Mouse (Mus musculus): ENCODE results near the gene Sprr4. TPM values are rescaled to one million over a fixed set of nuclear protein-coding genes. Genes with fewer than 3 reads are reported as not detected.
"Not testable (repeated sequence)": the region's sequence is repeated elsewhere in the genome, so short reads cannot be mapped to it uniquely, and the experiment has no call there.

Gene Sprr4
- not detected in 2 replicates for polyA plus RNA-seq (2014; fragmentation: Nextera tagmentation; extraction: Ambion mirVana)

GRCm38 (mm10) chr3:92500393-92500792 is at the start of gene Sprr4:
Sprr4 (minus strand) TSS chr3:92500493.
- H3K9ac ChIP-seq (replicated peaks; ENCODE audit: low read depth, low read length): no peak within 1 kb of the TSS
- no peak within 1 kb of the TSS for H3K27ac ChIP-seq (ENCODE audit: low read length)
- H3K36me3 ChIP-seq (ENCODE audit: control insufficient read depth, insufficient read depth, low read length): no peaks in the 10 kb centered on the region
- no peaks in the 10 kb centered on the region for H3K4me1 ChIP-seq (ENCODE audit: control insufficient read depth, insufficient read depth, low read length)
- no peak within 1 kb of the TSS for H3K4me3 ChIP-seq (ENCODE audit: low read depth, low read length)
- 76% methylated on average over 1 of the region's 1 CpGs for WGBS
- H3K4me2 ChIP-seq (replicated peaks; ENCODE audit: low read depth, low read length): no peak within 1 kb of the TSS
- no peaks in the 10 kb centered on the region for H3K9me3 ChIP-seq (ENCODE audit: control insufficient read depth, low read depth, low read length)
- ATAC-seq (ENCODE audit: insufficient number of reproducible peaks, insufficient read depth, low FRiP score, low read depth): no peak
- H3K27me3 ChIP-seq (ENCODE audit: control insufficient read depth, insufficient read depth, low read length): no peaks in the 10 kb centered on the region

- Histone ChIP-seq H3K4me1 (ENCODE audit: control insufficient read depth, insufficient read depth, low read length) (no peaks in the 10 kb centered on the region), H3K4me2 (replicated peaks; ENCODE audit: low read depth, low read length) (no peak within 1 kb of the TSS), H3K27ac (ENCODE audit: low read length) (no peak within 1 kb of the TSS), H3K27me3 (ENCODE audit: control insufficient read depth, insufficient read depth, low read length) (no peaks in the 10 kb centered on the region), H3K36me3 (ENCODE audit: control insufficient read depth, insufficient read depth, low read length) (no peaks in the 10 kb centered on the region), H3K9me3 (ENCODE audit: control insufficient read depth, low read depth, low read length) (no peaks in the 10 kb centered on the region), H3K9ac (replicated peaks; ENCODE audit: low read depth, low read length) (no peak within 1 kb of the TSS), H3K4me3 (ENCODE audit: low read depth, low read length) (no peak within 1 kb of the TSS)
- ATAC-seq (ENCODE audit: insufficient number of reproducible peaks, insufficient read depth, low FRiP score, low read depth): no peak
- 85% methylated on average over 3 of the region's 3 CpGs for WGBS
These were observed 34.1 kb upstream of the Sprr4 start, which contains the start of gene 2310046K23Rik for GRCm38 (mm10) chr3:92534411-92534810. 2310046K23Rik (minus strand) TSS chr3:92534511.

GRCm38 (mm10) chr3:92512325-92512724 is 12.0 kb upstream of the Sprr4 start:
- no peaks in the 10 kb centered on the region for H3K36me3 ChIP-seq (ENCODE audit: control insufficient read depth, insufficient read depth, low read length)
- H3K4me1 ChIP-seq (ENCODE audit: control insufficient read depth, insufficient read depth, low read length): no peaks in the 10 kb centered on the region
- H3K27me3 ChIP-seq (ENCODE audit: control insufficient read depth, insufficient read depth, low read length): no peaks in the 10 kb centered on the region
- no peak overlapping the region for H3K9ac ChIP-seq (replicated peaks; ENCODE audit: low read depth, low read length)
- no peak overlapping the region for H3K4me2 ChIP-seq (replicated peaks; ENCODE audit: low read depth, low read length)
- no peak for ATAC-seq (ENCODE audit: insufficient number of reproducible peaks, insufficient read depth, low FRiP score, low read depth)
- H3K27ac ChIP-seq (ENCODE audit: low read length): no peak overlapping the region
- H3K4me3 ChIP-seq (ENCODE audit: low read depth, low read length): no peak overlapping the region
- H3K9me3 ChIP-seq (ENCODE audit: control insufficient read depth, low read depth, low read length): no peaks in the 10 kb centered on the region

- no peak overlapping the region for H3K4me3 ChIP-seq (ENCODE audit: low read depth, low read length)
- no peak overlapping the region for H3K9ac ChIP-seq (replicated peaks; ENCODE audit: low read depth, low read length)
- H3K4me2 ChIP-seq (replicated peaks; ENCODE audit: low read depth, low read length): no peak overlapping the region
- no peak for ATAC-seq (ENCODE audit: insufficient number of reproducible peaks, insufficient read depth, low FRiP score, low read depth)
- no peaks in the 10 kb centered on the region for H3K4me1 ChIP-seq (ENCODE audit: control insufficient read depth, insufficient read depth, low read length)
- H3K27ac ChIP-seq (ENCODE audit: low read length): no peak overlapping the region
- no peaks in the 10 kb centered on the region for H3K27me3 ChIP-seq (ENCODE audit: control insufficient read depth, insufficient read depth, low read length)
- no peaks in the 10 kb centered on the region for H3K9me3 ChIP-seq (ENCODE audit: control insufficient read depth, low read depth, low read length)
- no peaks in the 10 kb centered on the region for H3K36me3 ChIP-seq (ENCODE audit: control insufficient read depth, insufficient read depth, low read length)
These were observed 10.5 kb upstream of the Sprr4 start for GRCm38 (mm10) chr3:92510786-92511185.

GRCm38 (mm10) chr3:92508185-92508584 is 7.9 kb upstream of the Sprr4 start:
- Histone ChIP-seq H3K4me1 (ENCODE audit: control insufficient read depth, insufficient read depth, low read length) (no peaks in the 10 kb centered on the region), H3K27me3 (ENCODE audit: control insufficient read depth, insufficient read depth, low read length) (no peaks in the 10 kb centered on the region), H3K9me3 (ENCODE audit: control insufficient read depth, low read depth, low read length) (no peaks in the 10 kb centered on the region), H3K4me3 (ENCODE audit: low read depth, low read length) (no peak overlapping the region), H3K36me3 (ENCODE audit: control insufficient read depth, insufficient read depth, low read length) (no peaks in the 10 kb centered on the region), H3K4me2 (replicated peaks; ENCODE audit: low read depth, low read length) (no peak overlapping the region), H3K9ac (replicated peaks; ENCODE audit: low read depth, low read length) (no peak overlapping the region), H3K27ac (ENCODE audit: low read length) (no peak overlapping the region)
- WGBS: 58% methylated on average over 1 of the region's 1 CpGs
- peak; percentile 58; the same call in 1 of the 2 replicates for ATAC-seq (ENCODE audit: insufficient number of reproducible peaks, insufficient read depth, low FRiP score, low read depth)

GRCm38 (mm10) chr3:92503528-92503927 is 3.2 kb upstream of the Sprr4 start:
- Histone ChIP-seq H3K27me3 (ENCODE audit: control insufficient read depth, insufficient read depth, low read length) (no peaks in the 10 kb centered on the region), H3K4me2 (replicated peaks; ENCODE audit: low read depth, low read length) (no peak overlapping the region), H3K9ac (replicated peaks; ENCODE audit: low read depth, low read length) (no peak overlapping the region), H3K4me1 (ENCODE audit: control insufficient read depth, insufficient read depth, low read length) (no peaks in the 10 kb centered on the region), H3K9me3 (ENCODE audit: control insufficient read depth, low read depth, low read length) (no peaks in the 10 kb centered on the region), H3K4me3 (ENCODE audit: low read depth, low read length) (no peak overlapping the region), H3K36me3 (ENCODE audit: control insufficient read depth, insufficient read depth, low read length) (no peaks in the 10 kb centered on the region), H3K27ac (ENCODE audit: low read length) (no peak overlapping the region)
- ATAC-seq (ENCODE audit: insufficient number of reproducible peaks, insufficient read depth, low FRiP score, low read depth): no peak

- H3K36me3 ChIP-seq (ENCODE audit: control insufficient read depth, insufficient read depth, low read length): not testable (repeated sequence)
These were observed 10.0 kb downstream of the Sprr4 start for GRCm38 (mm10) chr3:92490262-92490661.

GRCm38 (mm10) chr3:92486307-92486706 is 14.0 kb downstream of the Sprr4 start:
- peak; percentile 84 for ATAC-seq (ENCODE audit: insufficient number of reproducible peaks, insufficient read depth, low FRiP score, low read depth)
- Histone ChIP-seq H3K27me3 (ENCODE audit: control insufficient read depth, insufficient read depth, low read length) (no peaks in the 10 kb centered on the region), H3K9me3 (ENCODE audit: control insufficient read depth, low read depth, low read length) (no peaks in the 10 kb centered on the region), H3K36me3 (ENCODE audit: control insufficient read depth, insufficient read depth, low read length) (no peaks in the 10 kb centered on the region), H3K9ac (replicated peaks; ENCODE audit: low read depth, low read length) (no peak overlapping the region), H3K4me1 (ENCODE audit: control insufficient read depth, insufficient read depth, low read length) (no peaks in the 10 kb centered on the region), H3K4me3 (ENCODE audit: low read depth, low read length) (no peak overlapping the region), H3K4me2 (replicated peaks; ENCODE audit: low read depth, low read length) (no peak overlapping the region), H3K27ac (ENCODE audit: low read length) (peak overlapping the region; percentile 44; the same call in 1 of the 2 replicates)
- 32% methylated on average over 1 of the region's 1 CpGs for WGBS

More at GRCm38 (mm10) chr3:92490262-92490661, 10.0 kb downstream of the Sprr4 start:
- not testable (repeated sequence) for H3K4me1 ChIP-seq (ENCODE audit: control insufficient read depth, insufficient read depth, low read length); H3K9me3 ChIP-seq (ENCODE audit: control insufficient read depth, low read depth, low read length); H3K4me2 ChIP-seq (replicated peaks; ENCODE audit: low read depth, low read length); H3K27me3 ChIP-seq (ENCODE audit: control insufficient read depth, insufficient read depth, low read length); H3K27ac ChIP-seq (ENCODE audit: low read length); H3K4me3 ChIP-seq (ENCODE audit: low read depth, low read length); ATAC-seq (ENCODE audit: insufficient number of reproducible peaks, insufficient read depth, low FRiP score, low read depth); H3K9ac ChIP-seq (replicated peaks; ENCODE audit: low read depth, low read length)

- no peak within 1 kb of the TSS for H3K4me2 ChIP-seq (replicated peaks; ENCODE audit: low read depth, low read length)
- no peaks in the 10 kb centered on the region for H3K9me3 ChIP-seq (ENCODE audit: control insufficient read depth, low read depth, low read length)
- H3K27me3 ChIP-seq (ENCODE audit: control insufficient read depth, insufficient read depth, low read length): no peaks in the 10 kb centered on the region
- no peaks in the 10 kb centered on the region for H3K4me1 ChIP-seq (ENCODE audit: control insufficient read depth, insufficient read depth, low read length)
- no peak within 1 kb of the TSS for H3K9ac ChIP-seq (replicated peaks; ENCODE audit: low read depth, low read length)
- ATAC-seq (ENCODE audit: insufficient number of reproducible peaks, insufficient read depth, low FRiP score, low read depth): peak; percentile 49; the same call in 1 of the 2 replicates
- H3K4me3 ChIP-seq (ENCODE audit: low read depth, low read length): no peak within 1 kb of the TSS
- H3K27ac ChIP-seq (ENCODE audit: low read length): peak within 1 kb of the TSS; percentile 44
- H3K36me3 ChIP-seq (ENCODE audit: control insufficient read depth, insufficient read depth, low read length): no peaks in the 10 kb centered on the region
These were observed 14.4 kb downstream of the Sprr4 start, which contains the start of gene Sprr1a for GRCm38 (mm10) chr3:92485863-92486262. Sprr1a (minus strand) TSS chr3:92485895.
